Mouse (Mus musculus) stomach, embryonic 16.5 days (tissue): ENCODE measurements around the gene 4930558K02Rik. TPM values are rescaled to one million over a fixed set of nuclear protein-coding genes. Genes with fewer than 3 reads are reported as not detected.
A peak's percentile ranks its signal among the peaks of the same experiment; 100 is the strongest.

Experiments
- ATAC-seq: fragments of 200-750 bp; cut with Nextera tagmentation; 2 replicates; pipeline ENCODE4 v1.8.0; 2017; ENCODE audit warnings: moderate number of reproducible peaks, moderate TSS enrichment; ENCODE audit not compliant: insufficient read depth, low FRiP score
- H3K27ac ChIP-seq: fragments of 300-500 bp; sonication (generic); 2 replicates; pipeline ENCODE4 v1.5.1; 2014; ENCODE audit warnings: low read length
- H3K27me3 ChIP-seq: fragments of 300-500 bp; sonication (generic); 2 replicates; pipeline ENCODE4 v1.6.1; 2014; ENCODE audit warnings: low read length, control low read depth, mixed read lengths; ENCODE audit not compliant: control insufficient read depth, insufficient read depth
- H3K36me3 ChIP-seq: fragments of 300-500 bp; sonication (generic); 2 replicates; pipeline ENCODE4 v1.6.1; 2014; ENCODE audit warnings: low read length; ENCODE audit not compliant: control insufficient read depth, insufficient read depth
- H3K4me1 ChIP-seq: fragments of 300-500 bp; sonication (generic); 2 replicates; pipeline ENCODE4 v1.6.1; 2014; ENCODE audit warnings: low read length, control low read depth, mixed read lengths; ENCODE audit not compliant: control insufficient read depth, insufficient read depth
- H3K4me2 ChIP-seq: fragments of 300-500 bp; sonication (generic); 2 replicates; pipeline ENCODE4 v1.6.1; 2014; ENCODE audit warnings: low read depth, low read length, mixed read lengths
- H3K4me3 ChIP-seq: fragments of 300-500 bp; sonication (generic); replicated peaks from 2 replicates; pipeline ENCODE4 v1.5.1; 2014; ENCODE audit warnings: mild to moderate bottlenecking, low read length
- H3K9ac ChIP-seq: fragments of 300-500 bp; sonication (generic); 2 replicates; pipeline ENCODE4 v1.6.1; 2014; ENCODE audit warnings: low read length
- H3K9me3 ChIP-seq: fragments of 300-500 bp; sonication (generic); replicated peaks from 2 replicates; pipeline ENCODE4 v1.6.1; 2016; ENCODE audit warnings: low read length, control low read depth; ENCODE audit not compliant: control insufficient read depth
- WGBS: fragments of 180-500 bp; shearing (Covaris S2); extraction: QIAGEN DNeasy Blood & Tissue Kit; methylation state at CpG from one replicate; pipeline ENCODE4 v1.1.7; 2014; 5-methylcytosine and 5-hydroxymethylcytosine counted together
- polyA plus RNA-seq: library from polyadenylated mRNA; unstranded; fragments of >200 nt; fragmentation: Nextera tagmentation; extraction: Ambion mirVana; gene quantifications from 2 replicates; pipeline ENCODE4 v1.2.1, GENCODE M21; 2015

Gene 4930558K02Rik
- polyA plus RNA-seq, 1 experiment from 2014 or later: not detected

GRCm38 (mm10) chr1:162011523-162012245, 32.2 kb upstream of the 4930558K02Rik start:
- no peak for ATAC-seq
- Histone ChIP-seq H3K9ac (no peak overlapping the region), H3K27ac (no peak overlapping the region), H3K27me3 (no peaks in the 10 kb centered on the region), H3K9me3 (no peaks in the 10 kb centered on the region), H3K4me1 (peaks cover 26% of the 10 kb centered on the region), H3K4me3 (no peak overlapping the region), H3K36me3 (no peaks in the 10 kb centered on the region), H3K4me2 (no peak overlapping the region)
- 71% methylated on average over 16 of the region's 16 CpGs for WGBS

- H3K4me2 ChIP-seq: peak overlapping the region; percentile 13; the same call in 1 of the 2 replicates
Measured at GRCm38 (mm10) chr1:162009086-162009485, 29.6 kb upstream of the 4930558K02Rik start.

DNA sequence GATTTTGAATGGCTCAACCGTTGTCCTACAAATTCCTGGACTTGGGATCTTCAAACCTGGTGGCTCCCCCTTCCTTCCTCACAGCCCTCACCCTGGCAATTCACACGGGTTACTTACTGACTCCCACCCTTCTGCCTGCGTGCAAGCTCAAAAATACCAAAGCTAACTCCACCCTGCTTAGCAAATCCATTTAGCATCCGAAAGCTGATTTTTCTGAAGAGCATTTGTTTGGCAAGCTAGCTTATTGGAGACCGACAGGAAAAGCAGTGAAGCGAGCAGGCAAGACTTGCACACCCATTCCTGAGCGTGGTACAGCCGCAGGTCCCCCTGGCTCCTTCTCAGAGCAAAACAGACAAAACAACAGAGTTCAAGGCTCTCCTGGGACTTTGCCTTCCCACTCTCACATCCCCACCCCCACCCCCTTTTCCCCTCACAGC, 29.2 kb upstream of the 4930558K02Rik start:
- ATAC-seq: no peak

More at GRCm38 (mm10) chr1:162009086-162009485, 29.6 kb upstream of the 4930558K02Rik start:
- H3K4me3 ChIP-seq: no peak overlapping the region
- H3K27ac ChIP-seq: peak overlapping the region; percentile 81
- H3K9me3 ChIP-seq: no peaks in the 10 kb centered on the region
- H3K4me1 ChIP-seq: peaks cover 18% of the 10 kb centered on the region
- no peak for ATAC-seq
- WGBS: 60% methylated on average over 8 of the region's 8 CpGs
- no peaks in the 10 kb centered on the region for H3K27me3 ChIP-seq
- H3K9ac ChIP-seq: peak overlapping the region; percentile 24; the same call in 1 of the 2 replicates
- H3K36me3 ChIP-seq: no peaks in the 10 kb centered on the region

DNA sequence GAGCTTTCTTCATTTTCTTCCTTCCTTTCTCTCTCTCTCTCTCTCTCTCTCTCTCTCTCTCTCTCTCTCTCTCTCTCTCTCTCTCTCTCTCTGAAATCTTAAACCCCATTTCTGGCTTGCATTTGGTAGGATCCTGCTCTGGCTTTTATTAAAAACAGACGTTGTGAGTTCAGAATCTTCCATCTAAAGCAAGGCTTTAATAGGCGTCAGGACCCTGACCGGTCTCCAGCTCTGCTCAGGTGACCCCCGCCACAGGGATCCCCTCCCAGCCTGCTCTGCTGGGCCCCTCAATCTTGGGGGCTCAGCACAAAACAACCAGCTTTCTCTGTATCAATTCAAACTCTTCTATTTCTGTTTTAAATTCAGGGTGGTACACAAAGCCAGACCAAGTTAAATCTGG, 28.8 kb upstream of the 4930558K02Rik start:
- no peak for ATAC-seq
- H3K27me3 ChIP-seq: no peaks in the 10 kb centered on the region

More for the DNA sequence above, 29.2 kb upstream of the 4930558K02Rik start:
- H3K4me2 ChIP-seq: peak overlapping the region; percentile 13; the same call in 1 of the 2 replicates
- no peaks in the 10 kb centered on the region for H3K27me3 ChIP-seq
- peaks cover 20% of the 10 kb centered on the region for H3K4me1 ChIP-seq
- WGBS: 14% methylated on average over 8 of the region's 8 CpGs
- H3K27ac ChIP-seq: peak overlapping the region; percentile 81
- H3K36me3 ChIP-seq: no peaks in the 10 kb centered on the region
- H3K9ac ChIP-seq: peak overlapping the region; percentile 38; the same call in 1 of the 2 replicates
- no peak overlapping the region for H3K4me3 ChIP-seq
- no peaks in the 10 kb centered on the region for H3K9me3 ChIP-seq

GRCm38 (mm10) chr1:162006109-162006508, 26.7 kb upstream of the 4930558K02Rik start:
- H3K27me3 ChIP-seq: no peaks in the 10 kb centered on the region
- no peak overlapping the region for H3K4me2 ChIP-seq
- no peak overlapping the region for H3K4me3 ChIP-seq
- H3K27ac ChIP-seq: no peak overlapping the region
- no peak for ATAC-seq
- no peaks in the 10 kb centered on the region for H3K9me3 ChIP-seq
- 72% methylated on average over 9 of the region's 9 CpGs for WGBS
- H3K4me1 ChIP-seq: peaks cover 29% of the 10 kb centered on the region
- H3K9ac ChIP-seq: no peak overlapping the region
- no peaks in the 10 kb centered on the region for H3K36me3 ChIP-seq

More for the DNA sequence above, 28.8 kb upstream of the 4930558K02Rik start:
- H3K9ac ChIP-seq: peak overlapping the region; percentile 38; the same call in 1 of the 2 replicates
- peaks cover 20% of the 10 kb centered on the region for H3K4me1 ChIP-seq
- H3K27ac ChIP-seq: peak overlapping the region; percentile 81
- H3K4me3 ChIP-seq: no peak overlapping the region
- H3K36me3 ChIP-seq: no peaks in the 10 kb centered on the region
- H3K9me3 ChIP-seq: no peaks in the 10 kb centered on the region
- H3K4me2 ChIP-seq: 0 out of 2 replicates have a peak overlapping the region, but pooled peaks have one; percentile 13
- WGBS: 47% methylated on average over 4 of the region's 4 CpGs

DNA sequence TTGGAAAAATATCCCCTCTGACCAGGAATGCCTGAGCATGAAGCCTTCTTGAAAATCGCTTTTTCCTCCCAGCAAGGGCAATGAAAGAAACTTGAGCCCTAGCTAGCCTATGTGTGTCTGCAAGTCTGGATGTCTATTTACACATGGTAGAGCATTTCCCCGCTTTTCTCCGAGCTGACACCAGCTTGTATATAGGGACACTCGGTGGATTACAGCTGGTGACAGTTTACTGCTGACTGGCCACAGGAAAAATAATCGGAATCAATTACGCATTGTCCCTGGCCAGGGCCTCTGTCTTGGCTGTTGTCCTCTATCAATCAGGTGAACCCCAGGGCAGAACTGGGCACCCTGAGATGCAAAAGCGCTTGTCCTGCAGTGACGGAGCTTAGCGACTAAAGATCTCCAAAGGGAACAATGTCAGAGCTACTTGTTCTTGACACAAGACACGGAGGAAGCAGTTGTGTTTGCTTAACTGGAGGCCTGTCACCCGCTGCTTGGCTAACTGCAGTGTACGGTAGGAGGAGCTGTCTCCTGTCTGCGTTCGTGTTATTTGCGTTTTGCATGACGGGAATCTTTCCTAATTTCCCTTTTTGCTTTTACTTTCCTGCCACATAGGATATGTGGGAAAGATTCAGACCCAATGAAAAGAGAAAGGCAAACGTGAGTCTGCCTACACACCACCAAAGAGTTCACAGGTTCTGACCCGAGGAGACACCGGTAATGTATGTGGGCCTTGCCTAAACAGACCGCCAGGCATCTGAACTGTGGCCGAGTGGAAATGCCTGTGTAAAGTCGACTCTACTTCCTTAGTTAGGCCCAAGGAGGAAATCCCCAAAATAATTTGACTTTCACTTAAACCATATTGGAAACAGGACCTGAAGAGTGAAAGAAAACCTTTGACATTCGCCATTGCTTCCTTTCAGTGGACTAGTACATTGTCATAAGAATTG, 25.7 kb upstream of the 4930558K02Rik start:
- Histone ChIP-seq H3K9me3 (no peaks in the 10 kb centered on the region), H3K27me3 (no peaks in the 10 kb centered on the region), H3K9ac (peak overlapping the region; percentile 51), H3K27ac (peak overlapping the region; percentile 92), H3K36me3 (no peaks in the 10 kb centered on the region), H3K4me1 (peaks cover 30% of the 10 kb centered on the region), H3K4me2 (peak overlapping the region; percentile 34), H3K4me3 (peak overlapping the region; percentile 15; the same call in 1 of the 2 replicates)
- 24% methylated on average over 23 of the region's 23 CpGs for WGBS
- ATAC-seq: peak; percentile 60; the same call in 1 of the 2 replicates

DNA sequence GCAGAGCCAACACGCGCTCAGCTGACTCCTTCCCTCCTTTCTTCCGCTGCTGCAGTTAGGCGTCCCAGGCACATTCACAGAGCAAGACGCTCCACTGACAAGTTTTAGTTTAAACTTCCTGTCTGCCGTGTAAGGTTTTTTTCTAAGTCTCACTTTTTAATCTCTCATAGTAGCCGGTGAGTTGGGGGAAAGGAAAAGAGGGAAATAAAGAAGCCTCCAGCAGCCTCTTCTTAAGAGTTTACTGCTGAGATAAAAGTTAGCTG, 25.0 kb upstream of the 4930558K02Rik start:
- H3K36me3 ChIP-seq: no peaks in the 10 kb centered on the region
- no peak overlapping the region for H3K4me3 ChIP-seq
- H3K4me2 ChIP-seq: peak overlapping the region; percentile 34; the same call in 1 of the 2 replicates
- H3K4me1 ChIP-seq: peaks cover 30% of the 10 kb centered on the region
- H3K9me3 ChIP-seq: no peaks in the 10 kb centered on the region
- peak overlapping the region; percentile 51; the same call in 1 of the 2 replicates for H3K9ac ChIP-seq
- 21% methylated on average over 7 of the region's 7 CpGs for WGBS
- no peak for ATAC-seq
- H3K27me3 ChIP-seq: no peaks in the 10 kb centered on the region
- peak overlapping the region; percentile 92 for H3K27ac ChIP-seq

DNA sequence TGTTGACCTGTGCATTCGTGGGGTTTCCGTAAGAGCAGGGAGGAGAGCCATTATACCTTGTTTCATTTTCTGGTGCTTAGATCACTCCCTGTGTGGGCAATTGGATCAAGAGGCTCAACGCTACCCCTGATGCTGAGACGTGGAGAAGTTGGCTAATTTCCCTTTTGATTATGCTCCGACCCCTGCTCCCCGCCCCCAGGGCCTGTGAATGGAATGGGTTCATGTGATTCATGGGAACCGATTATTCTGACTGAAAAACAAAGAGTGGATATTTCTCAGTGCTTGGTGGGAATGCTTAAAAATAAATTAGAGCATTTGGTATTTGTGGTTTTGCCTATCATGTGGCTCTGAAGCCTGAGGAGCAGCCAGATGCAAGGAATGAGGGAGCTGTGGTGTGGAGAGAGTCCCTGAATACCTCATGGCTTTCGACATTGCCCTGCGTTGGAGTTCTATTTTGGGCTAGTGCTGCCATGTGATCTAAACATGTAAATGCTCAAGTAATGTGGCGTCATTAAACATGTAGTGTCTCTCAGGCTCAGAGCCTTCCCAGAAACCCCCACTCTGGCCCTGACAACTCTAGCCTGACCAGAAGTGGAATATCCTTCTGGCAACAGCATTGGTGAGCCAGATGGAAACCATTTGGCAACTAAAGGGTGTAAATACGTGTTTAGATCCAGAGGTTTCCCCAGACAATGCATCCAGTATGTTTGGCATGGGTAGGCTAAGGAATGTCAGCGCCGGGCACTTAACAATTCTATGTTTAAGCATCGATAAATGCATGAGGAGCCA, 24.5 kb upstream of the 4930558K02Rik start:
- H3K27me3 ChIP-seq: no peaks in the 10 kb centered on the region
- no peak for ATAC-seq
- H3K36me3 ChIP-seq: no peaks in the 10 kb centered on the region
- H3K9me3 ChIP-seq: no peaks in the 10 kb centered on the region
- 55% methylated on average over 14 of the region's 14 CpGs for WGBS
- H3K4me3 ChIP-seq: no peak overlapping the region
- H3K4me2 ChIP-seq: no peak overlapping the region
- peak overlapping the region; percentile 92 for H3K27ac ChIP-seq
- 0 out of 2 replicates have a peak overlapping the region, but pooled peaks have one; percentile 51 for H3K9ac ChIP-seq
- H3K4me1 ChIP-seq: peaks cover 26% of the 10 kb centered on the region
